Mouse (Mus musculus) hindbrain, embryonic 11.5 days (tissue): Measurements from ENCODE around the gene Hps5. TPM values are rescaled to one million over a fixed set of nuclear protein-coding genes. Genes with fewer than 3 reads are reported as not detected.

Source experiments
- ATAC-seq: fragments of 200-750 bp; cut with Nextera tagmentation; 2 replicates; pipeline ENCODE4 v1.8.0; 2017; ENCODE audit warnings: mild to moderate bottlenecking, moderate TSS enrichment, moderate library complexity; ENCODE audit not compliant: low FRiP score
- DNase-seq: peaks from one replicate; pipeline ENCODE4 v3.0.0-alpha.2; 2015; ENCODE audit warnings: low spot score
- H3K27ac ChIP-seq: fragments of 300-500 bp; sonication (generic); 2 replicates; pipeline ENCODE4 v1.5.1; 2014; ENCODE audit warnings: mild to moderate bottlenecking, low read depth, low read length
- H3K27me3 ChIP-seq: fragments of 300-500 bp; sonication (generic); 2 replicates; pipeline ENCODE4 v1.6.1; 2014; ENCODE audit warnings: mild to moderate bottlenecking, low read length, moderate library complexity, mixed read lengths; ENCODE audit not compliant: control insufficient read depth, insufficient read depth
- H3K36me3 ChIP-seq: fragments of 300-500 bp; sonication (generic); 2 replicates; pipeline ENCODE4 v1.6.1; 2014; ENCODE audit warnings: mild to moderate bottlenecking, low read length, moderate library complexity, mixed read lengths; ENCODE audit not compliant: control insufficient read depth, insufficient read depth
- H3K4me1 ChIP-seq: fragments of 300-500 bp; sonication (generic); replicated peaks from 2 replicates; pipeline ENCODE4 v1.6.1; 2014; ENCODE audit warnings: low read length, mixed read lengths; ENCODE audit not compliant: control insufficient read depth, insufficient read depth
- H3K4me2 ChIP-seq: fragments of 300-500 bp; sonication (generic); replicated peaks from 2 replicates; pipeline ENCODE4 v1.6.1; 2014; ENCODE audit warnings: mild to moderate bottlenecking, low read depth, low read length
- H3K4me3 ChIP-seq: fragments of 300-500 bp; sonication (generic); 2 replicates; pipeline ENCODE4 v1.5.1; 2014; ENCODE audit warnings: low read depth, low read length
- H3K9ac ChIP-seq: fragments of 300-500 bp; sonication (generic); 2 replicates; pipeline ENCODE4 v1.6.1; 2014; ENCODE audit warnings: low read depth, low read length
- H3K9me3 ChIP-seq: fragments of 300-500 bp; sonication (generic); 2 replicates; pipeline ENCODE4 v1.6.1; 2016; ENCODE audit warnings: low read length; ENCODE audit not compliant: control insufficient read depth
- WGBS: fragments of 180-500 bp; shearing (Covaris S2); extraction: QIAGEN DNeasy Blood & Tissue Kit; methylation state at CpG from one replicate; pipeline ENCODE4 v1.1.7; 2014; 5-methylcytosine and 5-hydroxymethylcytosine counted together
- polyA plus RNA-seq: library from polyadenylated mRNA; unstranded; fragments of >200 nt; fragmentation: Nextera tagmentation; extraction: Ambion mirVana; gene quantifications from 2 replicates; pipeline ENCODE4 v1.2.1, GENCODE M21; 2014

Gene Hps5
- polyA plus RNA-seq, 1 experiment from 2014 or later, result 26.1 TPM

- H3K27ac ChIP-seq, result no peak overlapping the region
- no peak overlapping the region for H3K4me2 ChIP-seq
- WGBS, result 68% methylated on average over 5 of the region's 5 CpGs
- H3K27me3 ChIP-seq, result no peaks in the 10 kb centered on the region
- no peak for DNase-seq
- no peaks in the 10 kb centered on the region for H3K9me3 ChIP-seq
- no peaks in the 10 kb centered on the region for H3K36me3 ChIP-seq
- no peak overlapping the region for H3K4me3 ChIP-seq
- no peak overlapping the region for H3K9ac ChIP-seq
- no peaks in the 10 kb centered on the region for H3K4me1 ChIP-seq
- no peak for ATAC-seq
Observed at GRCm38 (mm10) chr7:46716897-46717296, 79.0 kb downstream of the Hps5 start.

DNA sequence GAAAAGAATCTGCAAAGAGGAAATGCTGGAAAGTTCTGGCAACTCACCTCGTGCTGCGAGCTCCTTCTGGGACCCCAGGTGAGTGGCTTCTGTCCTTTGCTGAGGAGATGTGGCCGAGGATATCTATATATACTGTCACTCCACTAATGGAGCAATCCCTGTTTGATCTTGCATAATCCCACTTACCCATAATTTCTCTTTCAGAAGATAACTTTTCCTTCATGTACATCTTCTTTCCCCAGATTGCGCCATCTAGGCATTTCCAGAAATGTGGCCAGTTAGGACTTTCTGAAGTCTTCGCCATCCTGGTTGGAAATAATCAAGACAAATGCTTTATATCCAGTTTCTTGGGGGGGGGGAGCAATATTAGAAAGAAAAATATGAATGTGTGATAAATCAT lies 80.3 kb downstream of the Hps5 start, which contains the start of gene Saa3:
Gene Saa3 (minus strand): TSS at position 101 of the 400 bp plus-strand sequence.
- Histone ChIP-seq H3K4me3 (no peak within 1 kb of the TSS), H3K27ac (no peak within 1 kb of the TSS), H3K9me3 (no peaks in the 10 kb centered on the region), H3K27me3 (no peaks in the 10 kb centered on the region), H3K9ac (no peak within 1 kb of the TSS), H3K36me3 (no peaks in the 10 kb centered on the region), H3K4me1 (no peaks in the 10 kb centered on the region), H3K4me2 (no peak within 1 kb of the TSS)
- ATAC-seq (no peak), DNase-seq (no peak)
- WGBS, result 92% methylated on average over 5 of the region's 5 CpGs

GRCm38 (mm10) chr7:46714518-46714917 lies 81.3 kb downstream of the Hps5 start:
- Histone ChIP-seq H3K36me3 (no peaks in the 10 kb centered on the region), H3K9me3 (no peaks in the 10 kb centered on the region), H3K4me2 (no peak overlapping the region), H3K27me3 (no peaks in the 10 kb centered on the region), H3K9ac (no peak overlapping the region), H3K27ac (no peak overlapping the region), H3K4me1 (no peaks in the 10 kb centered on the region; the same call in 1 of the 2 replicates), H3K4me3 (no peak overlapping the region)
- ATAC-seq (no peak), DNase-seq (peak; percentile 71)
- WGBS, result 37% methylated on average over 6 of the region's 6 CpGs

GRCm38 (mm10) chr7:46712250-46712649 lies 83.6 kb downstream of the Hps5 start:
- no peaks in the 10 kb centered on the region for H3K9me3 ChIP-seq

More at GRCm38 (mm10) chr7:46712250-46712649, 83.6 kb downstream of the Hps5 start:
- Histone ChIP-seq H3K4me1 (no peaks in the 10 kb centered on the region; the same call in 1 of the 2 replicates), H3K36me3 (no peaks in the 10 kb centered on the region), H3K4me2 (no peak overlapping the region), H3K4me3 (no peak overlapping the region), H3K9ac (no peak overlapping the region), H3K27ac (no peak overlapping the region), H3K27me3 (no peaks in the 10 kb centered on the region)
- 77% methylated on average over 6 of the region's 6 CpGs for WGBS
- ATAC-seq (no peak), DNase-seq (no peak)

Other genes starting within 250 kb of the Hps5 start
- 14.4 and 16.0 TPM in 2 replicates for gene Sergef, start 156.3 kb downstream of the Hps5 start, polyA plus RNA-seq
- gene Tph1, start 123.5 kb downstream of the Hps5 start, polyA plus RNA-seq, result 0.61 TPM in 1 of 2 replicates, not detected in the other
- gene Saal1, start 85.4 kb downstream of the Hps5 start, polyA plus RNA-seq, result 41.4 and 44.9 TPM in 2 replicates
- 0.07 and 0.20 TPM in 2 replicates for gene Saa3, start 80.4 kb downstream of the Hps5 start, polyA plus RNA-seq
- gene Saa4, start 63.5 kb downstream of the Hps5 start, polyA plus RNA-seq, result not detected in 2 replicates
- gene Saa1, start 53.1 kb downstream of the Hps5 start, polyA plus RNA-seq, result not detected in 2 replicates
- gene Saa2, start 44.3 kb downstream of the Hps5 start, polyA plus RNA-seq, result 0.31 and 0.43 TPM in 2 replicates
- 53.5 and 58.0 TPM in 2 replicates for gene Gtf2h1, start within 50 bp of the Hps5 start, polyA plus RNA-seq
- 1,356 and 1,601 TPM in 2 replicates for gene Ldha, start 45.4 kb upstream of the Hps5 start, polyA plus RNA-seq
- gene Ldhc, start 65.1 kb upstream of the Hps5 start, polyA plus RNA-seq, result not detected in 2 replicates
- gene Tsg101, start 123.9 kb upstream of the Hps5 start, polyA plus RNA-seq, result 372 and 380 TPM in 2 replicates
- gene Uevld, start 162.5 kb upstream of the Hps5 start, polyA plus RNA-seq, result 11.3 and 13.1 TPM in 2 replicates
- not detected in 2 replicates for gene Gm9999, start 187.5 kb upstream of the Hps5 start, polyA plus RNA-seq
- 12.0 and 12.3 TPM in 2 replicates for gene Spty2d1, start 212.3 kb upstream of the Hps5 start, polyA plus RNA-seq